Mouse (Mus musculus) G1E (cell line): ENCODE measurements around the gene Slit1. TPM values are rescaled to one million over a fixed set of nuclear protein-coding genes. Genes with fewer than 3 reads are reported as not detected.

Experiments used
- ATAC-seq: 2 replicates; pipeline ENCODE4 v1.8.0; 2016; ENCODE audit warnings: mild to moderate bottlenecking; ENCODE audit not compliant: insufficient number of reproducible peaks, poor library complexity, low FRiP score, severe bottlenecking; ENCODE audit errors: extremely low read depth
- DNase-seq: peaks from one replicate; pipeline ENCODE4 v3.0.0; 2012; ENCODE audit warnings: low spot score
- H3K27me3 ChIP-seq: 2 replicates; pipeline ENCODE4 v1.6.1; 2012; ENCODE audit warnings: mild to moderate bottlenecking, low read length, inconsistent platforms; ENCODE audit not compliant: insufficient read depth
- H3K36me3 ChIP-seq: replicated peaks from 2 replicates; pipeline ENCODE3; 2012; ENCODE audit warnings: mild to moderate bottlenecking, inconsistent platforms
- H3K4me1 ChIP-seq: 2 replicates; pipeline ENCODE4 v1.6.1; 2012; ENCODE audit warnings: low read depth, low read length, inconsistent platforms, mixed read lengths; ENCODE audit not compliant: insufficient read depth
- H3K4me3 ChIP-seq: 2 replicates; pipeline ENCODE4 v1.5.1; 2012; ENCODE audit warnings: low read depth, mild to moderate bottlenecking, inconsistent platforms, low read length, moderate library complexity, mixed read lengths
- H3K9me3 ChIP-seq: replicated peaks from 2 replicates; pipeline ENCODE4 v1.6.1; 2012; ENCODE audit warnings: inconsistent platforms
- CTCF ChIP-seq: IDR thresholded peaks from 2 replicates; pipeline ENCODE4 v1.5.1; 2012; ENCODE audit warnings: low read depth, low read length, inconsistent platforms, mixed read lengths
- GATA1 ChIP-seq: IDR thresholded peaks from 2 replicates; pipeline ENCODE4 v1.6.1; 2012; ENCODE audit warnings: borderline replicate concordance, low read length, inconsistent platforms, mixed read lengths
- GATA2 ChIP-seq: IDR thresholded peaks from 2 replicates; pipeline ENCODE4 v1.6.1; 2012; ENCODE audit warnings: low read depth, low read length, inconsistent platforms, borderline replicate concordance
- POLR2AphosphoS5 ChIP-seq: IDR thresholded peaks from 2 replicates; pipeline ENCODE4 v1.6.1; 2012; ENCODE audit warnings: low read depth, low read length, inconsistent platforms; ENCODE audit not compliant: insufficient replicate concordance
- TAL1 ChIP-seq: conservative IDR thresholded peaks from 2 replicates; pipeline ENCODE4 v1.6.1; 2012; ENCODE audit warnings: low read depth, low read length, inconsistent platforms, mixed read lengths
- polyA plus RNA-seq: library from polyadenylated mRNA; stranded (reverse); fragments of >175 nt; gene quantifications from 2 replicates; pipeline ENCODE4 v1.2.3, GENCODE M21; 2012
- total RNA-seq, 2 experiments: library from RNA; stranded (forward) in 1 of 2; stranded (reverse) in 1 of 2; fragments of 200-1000 nt in 1 of 2; fragments of >200 nt in 1 of 2; fragmentation: Nextera tagmentation in 1 of 2; gene quantifications; 2 replicates each; pipeline ENCODE4 v1.2.3; 2014 to 2017

Gene Slit1
- not detected in 2 replicates for total RNA-seq (2014; fragmentation: Nextera tagmentation)
- total RNA-seq (2017) = 0.11 TPM in 1 of 2 replicates, not detected in the other
- polyA plus RNA-seq = 0.04 TPM in 1 of 2 replicates, not detected in the other

- peaks cover 12% of the 10 kb centered on the region; the same call in 1 of the 2 replicates for H3K27me3 ChIP-seq
- H3K36me3 ChIP-seq = no peaks in the 10 kb centered on the region
- TF ChIP-seq POLR2AphosphoS5 = no peak
- TF ChIP-seq GATA1 = no peak
- no peak for TF ChIP-seq TAL1
- TF ChIP-seq GATA2 = no peak
- TF ChIP-seq CTCF = no peak
- H3K4me1 ChIP-seq = no peaks in the 10 kb centered on the region
- no peaks in the 10 kb centered on the region for H3K9me3 ChIP-seq
- no peak for DNase-seq
- ATAC-seq = no peak
- H3K4me3 ChIP-seq = no peak within 1 kb of the TSS
Observed at GRCm38 (mm10) chr19:41743396-41743795, at the start of gene Slit1. Slit1 (minus strand) TSS chr19:41743665.

- peak; percentile 58 for ATAC-seq
- peaks cover 71% of the 10 kb centered on the region for H3K4me1 ChIP-seq
- peak overlapping the region; percentile 15; the same call in 1 of the 2 replicates for H3K4me3 ChIP-seq
- no peaks in the 10 kb centered on the region for H3K9me3 ChIP-seq
- peaks cover 56% of the 10 kb centered on the region for H3K36me3 ChIP-seq
- no peak for TF ChIP-seq TAL1
- TF ChIP-seq GATA2 = no peak
- no peak for TF ChIP-seq POLR2AphosphoS5
- TF ChIP-seq CTCF = no peak
- no peak for TF ChIP-seq GATA1
- H3K27me3 ChIP-seq = no peaks in the 10 kb centered on the region
- peak; percentile 11 for DNase-seq
Observed at GRCm38 (mm10) chr19:41792934-41793486, 49.5 kb upstream of the Slit1 start.

- peaks cover 65% of the 10 kb centered on the region for H3K4me1 ChIP-seq
- H3K27me3 ChIP-seq = no peaks in the 10 kb centered on the region
- TF ChIP-seq GATA2 = no peak
- peak; percentile 7; the same call in 1 of the 2 replicates for TF ChIP-seq CTCF
- H3K36me3 ChIP-seq = peaks cover 55% of the 10 kb centered on the region
- ATAC-seq = no peak
- no peak for DNase-seq
- no peaks in the 10 kb centered on the region for H3K9me3 ChIP-seq
- no peak overlapping the region for H3K4me3 ChIP-seq
Observed at GRCm38 (mm10) chr19:41791384-41791783, 47.9 kb upstream of the Slit1 start.

- Histone ChIP-seq H3K4me3 (no peak overlapping the region), H3K27me3 (no peaks in the 10 kb centered on the region), H3K9me3 (no peaks in the 10 kb centered on the region), H3K4me1 (peaks cover 55% of the 10 kb centered on the region), H3K36me3 (peaks cover 67% of the 10 kb centered on the region)
- no peak for DNase-seq
- no peak for ATAC-seq
- TF ChIP-seq CTCF = no peak
- TF ChIP-seq POLR2AphosphoS5 = no peak
- no peak for TF ChIP-seq GATA1
- TF ChIP-seq TAL1 = no peak
- no peak for TF ChIP-seq GATA2
Observed at GRCm38 (mm10) chr19:41789110-41789961, 45.9 kb upstream of the Slit1 start.

GRCm38 (mm10) chr19:41786896-41787295, 43.4 kb upstream of the Slit1 start:
- no peak overlapping the region for H3K4me3 ChIP-seq
- H3K9me3 ChIP-seq = no peaks in the 10 kb centered on the region
- DNase-seq = no peak
- peaks cover 80% of the 10 kb centered on the region for H3K36me3 ChIP-seq
- TF ChIP-seq TAL1 = no peak
- TF ChIP-seq GATA1 = no peak
- TF ChIP-seq POLR2AphosphoS5 = no peak
- no peak for TF ChIP-seq GATA2
- TF ChIP-seq CTCF = no peak
- ATAC-seq = no peak
- H3K4me1 ChIP-seq = peaks cover 33% of the 10 kb centered on the region
- H3K27me3 ChIP-seq = no peaks in the 10 kb centered on the region

GRCm38 (mm10) chr19:41777514-41777913, 34.0 kb upstream of the Slit1 start:
- DNase-seq = no peak
- Histone ChIP-seq H3K9me3 (no peaks in the 10 kb centered on the region), H3K36me3 (peaks cover 94% of the 10 kb centered on the region), H3K4me1 (no peaks in the 10 kb centered on the region), H3K4me3 (no peak overlapping the region), H3K27me3 (no peaks in the 10 kb centered on the region)
- no peak for ATAC-seq
- no peak for TF ChIP-seq CTCF
- no peak for TF ChIP-seq GATA2
- TF ChIP-seq POLR2AphosphoS5 = no peak
- no peak for TF ChIP-seq GATA1
- TF ChIP-seq TAL1 = no peak
